Mouse (Mus musculus) CH12.LX (cell line): ENCODE results near the gene Zeb2.

Experiments
- CTCF ChIP-seq, 2 experiments: IDR thresholded peaks in 1 of 2; conservative IDR thresholded peaks in 1 of 2; 2 replicates each; pipeline ENCODE4 v1.5.1; 2011 to 2012; ENCODE audit warnings: low read depth in 2 of 2, low read length in 2 of 2, improper control_type of control experiment in 1 of 2, inconsistent platforms in 1 of 2, mild to moderate bottlenecking in 1 of 2, moderate library complexity in 1 of 2
- EP300 ChIP-seq: IDR thresholded peaks from 2 replicates; pipeline ENCODE4 v1.6.1; 2011; ENCODE audit warnings: low read length, improper control_type of control experiment
- KAT2A ChIP-seq: IDR thresholded peaks from 2 replicates; pipeline ENCODE4 v1.6.1; 2012; ENCODE audit warnings: low read length, improper control_type of control experiment, inconsistent platforms; ENCODE audit not compliant: insufficient replicate concordance

DNA sequence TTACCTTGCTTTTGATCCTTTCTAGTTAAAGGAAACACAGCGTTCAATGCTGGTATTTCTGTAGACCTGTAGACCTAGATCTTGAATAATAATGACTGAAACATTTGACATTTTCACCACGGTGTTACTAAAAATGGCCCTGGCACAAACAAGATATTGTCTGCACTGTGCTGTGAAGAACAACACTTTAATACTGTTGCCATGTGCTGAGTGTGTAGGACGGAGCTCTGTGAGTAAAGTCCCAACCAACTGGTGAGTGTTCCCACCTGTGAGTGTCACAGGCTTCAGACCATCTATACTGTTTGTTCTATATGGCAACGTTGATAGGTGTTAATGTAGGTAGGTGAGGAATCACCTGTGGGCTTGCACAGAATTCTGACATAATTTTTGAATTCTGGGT, 8.0 kb upstream of the Zeb2 start:
- no peak for TF ChIP-seq CTCF (conservative IDR thresholded peaks at IDR 0.05 in 1 of 2, IDR thresholded peaks at IDR 0.05 in 1 of 2; ENCODE audit: low read depth in 2 of 2, low read length in 2 of 2)
- TF ChIP-seq EP300, result no peak
- no peak for TF ChIP-seq KAT2A
